Mouse (Mus musculus) megakaryocyte-erythroid progenitor cell, adult 5-6 weeks (primary cell): ENCODE results near the gene Nipa1. TPM values are rescaled to one million over a fixed set of nuclear protein-coding genes. Genes with fewer than 3 reads are reported as not detected.

Experiments used
- ATAC-seq: replicated peaks from 2 replicates; pipeline ENCODE4 v1.8.0; 2016; ENCODE audit warnings: mild to moderate bottlenecking, inconsistent platforms; ENCODE audit not compliant: severe bottlenecking, poor library complexity, low FRiP score, low TSS enrichment
- total RNA-seq, 2 experiments: library from RNA; stranded (forward) in 1 of 2; stranded (reverse) in 1 of 2; fragments of 200-1000, 215-1000 nt in 1 of 2; fragments of >200 nt in 1 of 2; fragmentation: Nextera tagmentation in 1 of 2; gene quantifications; 2 replicates each; pipeline ENCODE4 v1.2.3; 2014 to 2017

Gene Nipa1
- total RNA-seq, 2 experiments from 2014 or later = 16.9 to 31.7 TPM

GRCm38 (mm10) chr7:55959801-55960200, 60.0 kb downstream of the Nipa1 start:
- ATAC-seq = no peak

GRCm38 (mm10) chr7:55957916-55958315, 61.8 kb downstream of the Nipa1 start:
- no peak for ATAC-seq

GRCm38 (mm10) chr7:55957178-55957577, 62.6 kb downstream of the Nipa1 start:
- no peak for ATAC-seq

GRCm38 (mm10) chr7:55956054-55956453, 63.7 kb downstream of the Nipa1 start:
- no peak for ATAC-seq

- no peak for ATAC-seq
Measured at GRCm38 (mm10) chr7:55938341-55938740, 81.4 kb downstream of the Nipa1 start.

GRCm38 (mm10) chr7:55935025-55935424, 84.7 kb downstream of the Nipa1 start:
- ATAC-seq = no peak

- no peak for ATAC-seq
Measured at GRCm38 (mm10) chr7:55928649-55929048, 91.1 kb downstream of the Nipa1 start.

Other genes with a start within 250 kb of the Nipa1 start
- 34.9 and 43.8 TPM in 2 replicates for gene Tubgcp5, start 225.8 kb downstream of the Nipa1 start, total RNA-seq (2014; fragmentation: Nextera tagmentation)
- 32.7 and 55.7 TPM in 2 replicates for gene Tubgcp5, start 225.8 kb downstream of the Nipa1 start, total RNA-seq (2017)
- 21.4 and 42.4 TPM in 2 replicates for gene Cyfip1, start 178.2 kb downstream of the Nipa1 start, total RNA-seq (2014; fragmentation: Nextera tagmentation)
- 20.4 and 58.9 TPM in 2 replicates for gene Cyfip1, start 178.2 kb downstream of the Nipa1 start, total RNA-seq (2017)
- gene Nipa2, start 57.5 kb downstream of the Nipa1 start, total RNA-seq (2014; fragmentation: Nextera tagmentation) = 27.6 and 35.5 TPM in 2 replicates
- 26.9 and 38.0 TPM in 2 replicates for gene Nipa2, start 57.5 kb downstream of the Nipa1 start, total RNA-seq (2017)
- 41.7 and 59.7 TPM in 2 replicates for gene Herc2, start 30.2 kb upstream of the Nipa1 start, total RNA-seq (2014; fragmentation: Nextera tagmentation)
- 30.8 and 51.5 TPM in 2 replicates for gene Herc2, start 30.2 kb upstream of the Nipa1 start, total RNA-seq (2017)
- not detected in 2 replicates for gene Oca2, start 219.8 kb upstream of the Nipa1 start, total RNA-seq (2014; fragmentation: Nextera tagmentation)
- gene Oca2, start 219.8 kb upstream of the Nipa1 start, total RNA-seq (2017) = not detected in 2 replicates